In genomic region chr11:67771691-67772090, GRCm38 (mm10) we compare ENCODE assay signal across 41 mouse cellular contexts. TPM values are rescaled to one million over a fixed set of nuclear protein-coding genes. Genes with fewer than 3 reads are reported as not detected.
"Had no signal": no experiment of that assay in that cellular context is flagged by ENCODE, and none has a peak within 500 bp of the region (broad histone marks: within the 10 kb centered on the region; RNA-seq: fewer than 3 reads in every experiment).

No protein-coding gene starts in this region.

- H3K9me3 ChIP-seq: heart, embryonic 13.5 days; heart, embryonic 15.5 days; hindbrain, embryonic 13.5 days; hindbrain, embryonic 15.5 days; kidney, embryonic 15.5 days; limb, embryonic 13.5 days; limb, embryonic 15.5 days; liver, embryonic 13.5 days; liver, embryonic 15.5 days had no signal

- H3K27ac ChIP-seq: heart, adult 2 months; heart, embryonic 13.5 days; heart, embryonic 15.5 days; hindbrain, embryonic 13.5 days; hindbrain, embryonic 15.5 days; hindbrain, postnatal 0 days; kidney, embryonic 15.5 days; kidney, postnatal 0 days; limb, embryonic 13.5 days; limb, embryonic 15.5 days; liver, embryonic 13.5 days; liver, embryonic 15.5 days had no signal

- H3K4me3 ChIP-seq: heart, adult 2 months; heart, embryonic 13.5 days; heart, embryonic 15.5 days; hindbrain, embryonic 13.5 days; hindbrain, embryonic 15.5 days; kidney, embryonic 15.5 days; limb, embryonic 13.5 days; limb, embryonic 15.5 days; liver, embryonic 13.5 days; liver, embryonic 15.5 days had no signal

- H3K9ac ChIP-seq: heart, embryonic 13.5 days; heart, embryonic 15.5 days; hindbrain, embryonic 13.5 days; hindbrain, embryonic 15.5 days; kidney, embryonic 15.5 days; limb, embryonic 13.5 days; limb, embryonic 15.5 days; liver, embryonic 13.5 days; liver, embryonic 15.5 days had no signal

- H3K27me3 ChIP-seq: heart, embryonic 15.5 days; hindbrain, embryonic 13.5 days; hindbrain, embryonic 15.5 days; kidney, embryonic 15.5 days; limb, embryonic 13.5 days; liver, embryonic 15.5 days had no signal

- DNase-seq: gastrocnemius, postnatal 14 days; gastrocnemius, postnatal 36 days; heart, adult 11 months; heart, adult 2 months; heart, postnatal 14 days; heart, postnatal 36 days; kidney, adult 11 months; kidney, adult 2 months; kidney, adult 9 months; kidney, postnatal 14 days; kidney, postnatal 36 days; layer of hippocampus, adult 9-11 months; layer of hippocampus, postnatal 36 days; left cerebral cortex, postnatal 4 days; liver, embryonic 13.5 days had no signal

- H3K4me1 ChIP-seq: heart, embryonic 13.5 days; heart, embryonic 15.5 days; hindbrain, embryonic 13.5 days; hindbrain, embryonic 15.5 days; kidney, embryonic 15.5 days; limb, embryonic 15.5 days; liver, embryonic 13.5 days; liver, embryonic 15.5 days had no signal

- ATAC-seq: hindbrain, postnatal 0 days had no signal

- H3K4me2 ChIP-seq: heart, embryonic 11.5 days; heart, embryonic 13.5 days; heart, embryonic 15.5 days; hindbrain, embryonic 13.5 days; hindbrain, embryonic 15.5 days; kidney, embryonic 15.5 days; limb, embryonic 13.5 days; limb, embryonic 15.5 days; liver, embryonic 13.5 days; liver, embryonic 15.5 days had no signal

- H3K36me3 ChIP-seq: heart, embryonic 13.5 days; heart, embryonic 15.5 days; hindbrain, embryonic 13.5 days; hindbrain, embryonic 15.5 days; kidney, embryonic 15.5 days; limb, embryonic 13.5 days; limb, embryonic 15.5 days; liver, embryonic 13.5 days; liver, embryonic 15.5 days had no signal

RNA-seq across cellular contexts. Expression of gene Glp2r, which starts 0.7 kb away (rescaled TPM):
- total RNA-seq: heart, adult 2 months; heart, postnatal 14 days; heart, postnatal 36 days; hematopoietic stem cell, adult 5-6 weeks; hindbrain, postnatal 0 days had no signal
- polyA plus RNA-seq: heart, adult 2 months; heart, embryonic 13.5 days; heart, embryonic 15.5 days; heart, postnatal 0 days; hindbrain, embryonic 11.5 days; hindbrain, embryonic 13.5 days; kidney, adult 2 months; kidney, postnatal 0 days; liver, adult 2 months had no signal

RNA-seq across cellular contexts. Expression of gene Gsg1l2, which starts 2.7 kb away (rescaled TPM):
- total RNA-seq: gastrocnemius, adult 8-10 months; gastrocnemius, postnatal 14 days; gastrocnemius, postnatal 36 days; heart, adult 2 months; heart, postnatal 14 days; heart, postnatal 36 days; hematopoietic stem cell, adult 5-6 weeks; hindbrain, postnatal 0 days; layer of hippocampus, adult 18-20 months; layer of hippocampus, adult 8-10 months; layer of hippocampus, postnatal 14 days; layer of hippocampus, postnatal 36 days; left cerebral cortex, adult 18-20 months; left cerebral cortex, adult 8-10 months; left cerebral cortex, postnatal 10 days; left cerebral cortex, postnatal 25 days; left cerebral cortex, postnatal 4 days; liver, adult 2 months had no signal
- polyA plus RNA-seq: gonadal fat pad, adult 2 months; heart, adult 2 months; heart, embryonic 11.5 days; heart, embryonic 13.5 days; heart, embryonic 15.5 days; heart, postnatal 0 days; hindbrain, embryonic 11.5 days; hindbrain, embryonic 13.5 days; hindbrain, embryonic 15.5 days; hindbrain, postnatal 0 days; kidney, adult 2 months; kidney, embryonic 15.5 days; kidney, postnatal 0 days; limb, embryonic 11.5 days; limb, embryonic 13.5 days; limb, embryonic 15.5 days; liver, adult 2 months; liver, embryonic 13.5 days; liver, embryonic 15.5 days had no signal

RNA-seq across cellular contexts. Expression of gene Dhrs7c, which starts 26.3 kb away (rescaled TPM):
- total RNA-seq: hematopoietic stem cell, adult 5-6 weeks; layer of hippocampus, adult 18-20 months; layer of hippocampus, adult 8-10 months; layer of hippocampus, postnatal 36 days; left cerebral cortex, adult 18-20 months; left cerebral cortex, adult 8-10 months; liver, adult 2 months had no signal
- polyA plus RNA-seq: hindbrain, embryonic 11.5 days; hindbrain, embryonic 13.5 days; hindbrain, embryonic 15.5 days; intestine, embryonic 14.5 days; kidney, postnatal 0 days; limb, embryonic 11.5 days; liver, adult 2 months; liver, embryonic 13.5 days had no signal
